Mouse (Mus musculus): ENCODE data around the gene Olfr538. TPM values are rescaled to one million over a fixed set of nuclear protein-coding genes. Genes with fewer than 3 reads are reported as not detected.
"Not testable (repeated sequence)": the region's sequence is repeated elsewhere in the genome, so short reads cannot be mapped to it uniquely, and the experiment has no call there.

The Olfr538 gene
- total RNA-seq (2022): not detected

DNA sequence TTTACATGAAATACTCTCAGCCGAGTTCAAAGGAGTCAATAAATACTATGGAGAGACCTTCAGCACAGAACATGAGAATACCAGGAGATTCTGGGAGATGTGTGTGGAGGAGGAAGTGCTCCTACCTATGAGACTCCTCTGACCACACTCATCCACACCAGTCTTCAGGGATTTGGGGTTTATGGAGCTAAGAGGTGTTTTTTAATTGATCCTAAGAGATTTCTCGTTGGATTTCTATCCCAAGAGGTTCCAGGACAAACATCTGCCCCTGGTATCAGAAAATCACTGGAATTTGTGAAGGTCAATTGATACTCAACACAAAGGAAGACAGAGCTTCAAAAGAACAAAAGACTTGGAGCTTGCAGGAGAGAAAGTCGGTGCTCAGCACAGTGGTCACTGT lies at the start of gene Olfr538:
TSS of gene Olfr538 (plus strand) at position 301 of the 400 bp plus-strand sequence.
- DNase-seq (ENCODE audit: low spot score in 2 of 2): no peak

DNA sequence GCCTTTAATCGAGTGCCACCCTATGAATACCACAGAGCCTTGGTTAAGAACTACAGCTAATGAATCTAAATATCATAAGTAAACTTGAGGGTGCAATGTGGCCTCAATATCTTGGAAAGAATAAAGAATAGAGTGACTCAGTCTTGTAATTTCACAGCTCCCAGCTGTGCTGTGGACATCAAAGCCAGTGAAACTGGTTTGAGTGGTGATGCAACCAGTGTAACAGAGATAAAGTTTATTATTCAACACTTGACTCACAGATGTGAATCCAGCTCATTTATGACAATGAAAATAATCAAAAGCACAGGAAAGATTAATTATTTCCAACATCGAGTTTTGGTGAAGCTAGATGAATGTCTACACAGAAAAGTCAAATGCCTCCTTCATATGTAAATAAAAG lies 27.9 kb upstream of the Olfr538 start:
- DNase-seq (ENCODE audit: low spot score in 2 of 2): no peak

DNA sequence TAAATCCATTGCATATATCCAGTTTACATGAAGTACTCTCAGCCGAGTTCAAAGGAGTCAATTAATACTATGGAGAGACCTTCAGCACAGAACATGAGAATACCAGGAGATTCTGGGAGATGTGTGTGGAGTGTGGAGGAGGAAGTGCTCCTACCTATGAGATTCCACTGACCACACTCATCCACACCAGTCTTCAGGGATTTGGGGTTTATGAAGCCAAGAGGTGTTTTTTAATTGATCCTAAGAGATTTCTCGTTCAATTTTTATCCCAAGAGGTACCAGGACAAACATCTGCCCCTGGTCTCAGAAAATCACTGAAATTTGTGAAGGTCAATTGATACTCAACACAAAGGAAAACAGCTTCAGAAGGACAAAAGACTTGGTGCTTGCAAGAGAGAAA lies 33.3 kb downstream of the Olfr538 start, which contains the start of gene Olfr46:
TSS of gene Olfr46 (plus strand) at position 301 of the 400 bp plus-strand sequence.
- DNase-seq (ENCODE audit: low spot score in 2 of 2): not testable (repeated sequence)

Other genes with a start within 250 kb of the Olfr538 start
- gene Olfr525, start 247.0 kb upstream of the Olfr538 start, total RNA-seq (2022): not detected
- gene Olfr527, start 233.9 kb upstream of the Olfr538 start, total RNA-seq (2022): not detected
- not detected for gene Olfr60, start 206.2 kb upstream of the Olfr538 start, total RNA-seq (2022)
- not detected for gene Olfr530, start 191.6 kb upstream of the Olfr538 start, total RNA-seq (2022)
- gene Olfr531, start 165.0 kb upstream of the Olfr538 start, total RNA-seq (2022): not detected
- gene Olfr532, start 146.2 kb upstream of the Olfr538 start, total RNA-seq (2022): not detected
- not detected for gene Olfr533, start 104.5 kb upstream of the Olfr538 start, total RNA-seq (2022)
- under 1 TPM in 3 of 4 experiments, not detected in 1; 0.29 to 0.96 (median 0.43) TPM for gene Olfr535, start 83.7 kb upstream of the Olfr538 start, total RNA-seq (2022)
- not detected for gene Olfr536, start 60.5 kb upstream of the Olfr538 start, total RNA-seq (2022)
- under 1 TPM; 0.14 to 0.87 (median 0.40) TPM for gene Olfr46, start 33.4 kb downstream of the Olfr538 start, total RNA-seq (2022)
- not detected for gene Olfr61, start 61.1 kb downstream of the Olfr538 start, total RNA-seq (2022)
- under 1 TPM in 1 of 4 experiments, not detected in 3; 0.54 TPM for gene Olfr53, start 78.6 kb downstream of the Olfr538 start, total RNA-seq (2022)
- gene Olfr539, start 92.0 kb downstream of the Olfr538 start, total RNA-seq (2022): under 1 TPM; 0.18 to 0.36 (median 0.26) TPM
- gene Olfr45, start 114.1 kb downstream of the Olfr538 start, total RNA-seq (2022): under 1 TPM; 0.04 to 0.12 (median 0.08) TPM
- gene Olfr541, start 129.4 kb downstream of the Olfr538 start, total RNA-seq (2022): under 1 TPM in 1 of 4 experiments, not detected in 3; 0.23 TPM
- gene Cyp2e1, start 195.9 kb downstream of the Olfr538 start, total RNA-seq (2022): under 1 TPM in 1 of 4 experiments, not detected in 3; 0.35 TPM
- gene Syce1, start 220.0 kb downstream of the Olfr538 start, total RNA-seq (2022): under 1 TPM in 3 of 4 experiments, not detected in 1; 0.43 to 0.72 (median 0.63) TPM

Measured in layer of hippocampus, adult 8-10 months (tissue).